Mouse (Mus musculus): ENCODE measurements at regions not wholly inside any gene's neighbourhood (a gene's known extent, or its start where the extent isn't known, plus 50 kb on each side); places are given as distances from the start of the nearest gene placed in this dataset.

DNA sequence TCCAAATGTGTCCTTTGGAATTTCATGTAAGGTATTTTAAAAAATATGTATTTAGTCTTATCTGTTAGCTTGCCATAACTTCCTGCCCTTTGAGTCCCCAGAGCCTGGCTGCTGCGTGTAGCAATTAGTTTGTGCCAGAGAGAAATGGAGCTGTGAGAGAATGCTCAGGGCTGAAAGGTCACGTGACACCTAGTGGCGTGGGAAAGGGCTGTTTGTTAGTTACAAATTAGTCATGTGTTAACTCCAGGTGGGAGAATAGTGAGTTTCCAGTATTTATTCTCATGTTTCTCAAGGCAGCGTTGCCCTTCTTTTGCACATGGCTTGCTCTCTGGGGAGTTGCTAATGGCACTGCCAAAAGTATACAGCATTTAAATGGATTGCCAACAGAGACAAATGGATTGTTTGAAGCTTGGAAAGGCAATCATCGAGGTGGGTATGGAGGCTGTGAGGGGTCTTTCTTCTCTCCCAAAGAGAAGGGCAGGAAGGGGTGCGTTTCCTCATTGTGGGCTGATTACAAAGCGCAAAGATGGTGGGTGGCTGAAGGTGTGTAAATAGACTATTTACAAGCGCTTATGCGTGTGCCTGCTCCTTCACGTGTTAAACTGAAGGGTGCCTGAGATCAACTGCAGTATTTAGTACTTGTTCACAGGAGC lies 472.3 kb downstream of the D3Ertd751e start:
- ChIA-PET POLR2A (no interaction called here), CTCF (interaction anchor here (1.1 to 1.3 kb wide), 2 partner anchors 8 to 9 kb away, joined by 4 to 5 read pairs; no protein-coding TSS in a partner anchor)
- DNase-seq (ENCODE audit: low read depth, low spot score) (no peak), ATAC-seq (no peak)
- TF ChIP-seq CTCF (IDR thresholded peaks at IDR 0.05), result no peak
- in situ Hi-C loops (cut with MboI; ENCODE audit: low pct_unique_long_range_greater_than_20kb), result no loop called here
- peaks cover 15% of the 10 kb centered on the region for H3K27me3 ChIP-seq

DNA sequence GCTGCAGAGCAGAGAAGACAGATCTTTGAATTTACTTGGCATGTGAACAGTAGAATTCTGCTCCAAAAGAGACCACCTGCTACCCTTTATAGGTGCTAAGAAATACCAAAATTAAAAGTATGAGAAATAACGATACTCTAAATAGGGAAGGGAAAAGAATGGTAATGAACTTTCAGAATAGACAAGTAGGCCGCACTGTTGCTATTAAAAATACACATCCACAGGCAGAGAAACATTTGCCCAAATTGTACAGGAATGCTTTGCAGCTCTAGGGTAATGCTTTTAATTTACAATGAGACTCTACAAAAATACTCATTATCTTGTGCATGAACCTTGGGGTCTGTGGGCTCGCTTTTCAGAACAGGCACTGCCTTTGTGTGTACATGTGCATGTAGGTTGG lies 476.3 kb downstream of the D3Ertd751e start:
- in situ Hi-C loops (cut with MboI; ENCODE audit: low pct_unique_long_range_greater_than_20kb), result no loop called here
- no peak for TF ChIP-seq CTCF (IDR thresholded peaks at IDR 0.05)
- DNase-seq (ENCODE audit: low read depth, low spot score), result no peak
- ChIA-PET CTCF (interaction anchor here (1.4 kb wide), 1 partner anchor 10 kb away, joined by 3 read pairs; no protein-coding TSS in a partner anchor), POLR2A (no interaction called here)
- peaks cover 10% of the 10 kb centered on the region for H3K27me3 ChIP-seq
- no peak for ATAC-seq

DNA sequence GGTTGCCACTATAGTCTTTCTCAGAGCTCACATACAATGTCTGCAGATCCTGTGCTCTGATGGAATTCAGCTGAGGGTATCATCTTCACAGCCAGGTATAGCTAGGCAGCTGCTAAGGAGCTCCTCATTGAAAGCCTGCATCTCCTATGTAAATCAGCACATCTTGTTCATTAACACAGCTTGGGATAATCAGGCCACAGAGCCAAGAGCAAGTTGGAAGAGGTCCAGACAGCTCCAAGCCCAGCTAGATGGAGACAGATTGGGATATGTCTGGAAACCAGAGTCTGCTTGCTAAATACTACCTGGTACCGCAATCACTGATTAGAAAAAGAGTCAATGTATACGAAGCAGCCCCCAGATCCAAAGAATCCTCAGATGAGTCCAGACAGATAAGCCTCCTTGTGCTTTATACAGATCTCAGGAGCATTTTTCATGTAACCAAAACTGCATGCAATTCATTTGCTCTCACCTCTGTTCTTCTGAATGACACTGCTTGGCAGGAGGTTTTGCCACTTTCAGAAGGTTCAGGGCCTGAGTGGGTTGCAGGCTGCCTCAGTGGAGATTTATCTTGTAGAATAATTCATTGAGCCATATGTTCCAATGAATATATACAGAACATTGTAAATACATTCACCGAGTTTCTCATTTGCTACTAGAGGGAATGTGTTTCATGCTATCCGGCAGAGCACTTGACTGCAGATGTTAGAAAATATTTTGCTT lies 485.4 kb downstream of the D3Ertd751e start:
- ChIA-PET POLR2A (no interaction called here), CTCF (interaction anchor here (1.0 kb wide), 1 partner anchor 9 kb away, joined by 3 read pairs; no protein-coding TSS in a partner anchor)
- no peak for TF ChIP-seq CTCF (IDR thresholded peaks at IDR 0.05)
- ATAC-seq (no peak), DNase-seq (ENCODE audit: low read depth, low spot score) (no peak)
- H3K27me3 ChIP-seq, result no peaks in the 10 kb centered on the region
- in situ Hi-C loops (cut with MboI; ENCODE audit: low pct_unique_long_range_greater_than_20kb), result no loop called here

DNA sequence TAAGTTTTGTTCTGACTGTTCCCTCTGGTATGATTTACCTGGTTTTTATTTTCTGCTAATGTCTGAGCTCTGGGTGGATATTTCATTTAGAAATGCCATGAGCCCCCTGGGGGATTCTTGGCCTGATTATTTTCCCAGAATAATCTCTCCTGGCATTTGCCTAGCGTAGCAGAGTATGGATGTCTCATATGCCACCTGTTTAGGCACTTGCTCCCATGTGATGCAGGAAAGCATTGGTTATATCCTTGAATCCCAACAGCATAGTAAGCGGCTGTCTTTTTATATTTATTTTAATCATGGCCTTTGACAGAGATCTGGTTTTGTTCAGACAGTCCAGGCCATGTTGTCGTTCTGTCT lies 486.0 kb downstream of the D3Ertd751e start:
- in situ Hi-C loops (cut with MboI; ENCODE audit: low pct_unique_long_range_greater_than_20kb), result no loop called here
- no peak for DNase-seq (ENCODE audit: low read depth, low spot score)
- no peak for TF ChIP-seq CTCF (IDR thresholded peaks at IDR 0.05)
- POLR2A ChIA-PET, result no interaction called here
- no peak for ATAC-seq
- no peaks in the 10 kb centered on the region for H3K27me3 ChIP-seq
- CTCF ChIA-PET, result interaction anchor here (1.0 kb wide), 1 partner anchor 10 kb away, joined by 3 read pairs; no protein-coding TSS in a partner anchor

DNA sequence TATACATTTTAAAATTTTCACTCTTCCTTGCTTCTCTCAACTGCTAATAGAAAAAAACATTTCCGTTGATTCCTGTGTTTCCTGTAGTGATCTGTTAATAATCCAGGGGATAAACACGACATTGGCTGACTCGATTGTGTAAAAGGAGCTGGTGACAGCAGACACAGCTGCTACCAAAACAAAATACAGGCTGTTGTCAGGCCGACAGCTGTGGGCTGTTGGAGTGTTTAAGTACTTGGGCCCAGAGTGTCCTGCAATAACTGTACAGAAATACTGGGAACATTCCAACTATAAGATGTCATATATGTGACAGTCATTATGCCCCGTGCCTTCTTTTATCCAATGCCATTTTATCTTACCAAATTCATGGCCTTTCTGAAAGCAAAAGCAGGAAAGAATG lies 489.9 kb downstream of the D3Ertd751e start:
- in situ Hi-C loops (cut with MboI; ENCODE audit: low pct_unique_long_range_greater_than_20kb), result no loop called here
- ATAC-seq (no peak), DNase-seq (ENCODE audit: low read depth, low spot score) (no peak)
- H3K27me3 ChIP-seq, result no peaks in the 10 kb centered on the region
- TF ChIP-seq CTCF (IDR thresholded peaks at IDR 0.05), result no peak
- ChIA-PET CTCF (no interaction called here), POLR2A (no interaction called here)

DNA sequence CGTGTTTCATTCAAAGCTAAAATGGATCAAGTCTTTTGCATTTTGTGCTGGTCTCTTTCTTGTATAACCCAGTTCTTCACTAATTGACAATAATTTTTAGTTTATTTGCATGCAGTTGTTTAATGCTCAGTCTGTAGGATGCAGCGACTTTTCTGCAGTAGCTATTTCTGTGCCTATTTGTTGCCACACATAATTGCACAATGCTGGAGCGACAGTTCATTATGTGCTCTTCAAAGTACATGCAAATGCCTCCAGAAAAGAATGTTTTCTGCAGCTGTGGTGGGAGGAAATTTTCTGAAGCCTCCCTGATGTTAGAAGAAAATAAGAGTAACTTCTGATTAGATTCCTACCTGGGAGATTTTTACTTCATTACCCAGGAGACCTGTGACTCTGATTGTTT lies 491.3 kb downstream of the D3Ertd751e start:
- in situ Hi-C loops (cut with MboI; ENCODE audit: low pct_unique_long_range_greater_than_20kb), result no loop called here
- DNase-seq (ENCODE audit: low read depth, low spot score), result no peak
- ChIA-PET CTCF (interaction anchor here (0.7 to 1.0 kb wide), 2 partner anchors 13 to 61 kb away, joined by 3 to 4 read pairs; no protein-coding TSS in a partner anchor), POLR2A (no interaction called here)
- no peak for ATAC-seq
- no peaks in the 10 kb centered on the region for H3K27me3 ChIP-seq
- no peak for TF ChIP-seq CTCF (IDR thresholded peaks at IDR 0.05)

DNA sequence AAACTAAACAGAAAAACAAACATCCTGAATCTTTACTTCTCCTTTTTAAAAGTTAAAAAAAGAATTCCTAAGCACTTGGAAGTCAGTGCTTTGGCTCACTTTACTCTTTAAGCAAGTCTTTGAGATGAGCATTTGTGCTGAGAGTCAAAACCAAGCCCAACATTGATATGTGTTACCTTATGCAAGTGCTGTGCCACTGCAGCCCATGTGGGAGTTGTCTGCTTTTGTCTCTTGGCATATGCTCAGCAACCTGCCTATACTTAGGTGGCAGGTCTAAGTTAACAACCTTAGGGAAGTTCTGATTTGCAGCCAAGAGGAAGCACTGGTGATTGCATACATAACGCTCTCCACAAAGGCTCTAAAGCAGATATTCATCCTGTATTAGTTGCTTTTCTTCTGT lies 493.1 kb downstream of the D3Ertd751e start:
- CTCF ChIA-PET, result no interaction called here
- TF ChIP-seq CTCF (IDR thresholded peaks at IDR 0.05), result no peak

More for the DNA sequence above, 493.1 kb downstream of the D3Ertd751e start:
- peaks cover 3% of the 10 kb centered on the region for H3K27me3 ChIP-seq
- DNase-seq (ENCODE audit: low read depth, low spot score) (no peak), ATAC-seq (no peak)
- POLR2A ChIA-PET, result no interaction called here
- in situ Hi-C loops (cut with MboI; ENCODE audit: low pct_unique_long_range_greater_than_20kb), result no loop called here
